Mouse (Mus musculus) embryonic facial prominence, embryonic 15.5 days (tissue): ENCODE results near the gene Men1. TPM values are rescaled to one million over a fixed set of nuclear protein-coding genes. Genes with fewer than 3 reads are reported as not detected.

Experiments
- ATAC-seq: fragments of 200-750 bp; cut with Nextera tagmentation; 2 replicates; pipeline ENCODE4 v1.8.0; 2017; ENCODE audit warnings: low read depth, moderate TSS enrichment; ENCODE audit not compliant: insufficient number of reproducible peaks, low FRiP score, low TSS enrichment
- H3K27ac ChIP-seq: fragments of 300-500 bp; sonication (generic); replicated peaks from 2 replicates; pipeline ENCODE4 v1.5.1; 2015; ENCODE audit warnings: mild to moderate bottlenecking, inconsistent platforms
- H3K27me3 ChIP-seq: fragments of 300-500 bp; sonication (generic); 2 replicates; pipeline ENCODE4 v1.6.1; 2015; ENCODE audit warnings: inconsistent platforms
- H3K36me3 ChIP-seq: fragments of 300-500 bp; sonication (generic); 2 replicates; pipeline ENCODE4 v1.6.1; 2015; ENCODE audit warnings: mild to moderate bottlenecking, inconsistent platforms
- H3K4me1 ChIP-seq: fragments of 300-500 bp; sonication (generic); 2 replicates; pipeline ENCODE4 v1.6.1; 2015; ENCODE audit warnings: inconsistent platforms
- H3K4me2 ChIP-seq: fragments of 300-500 bp; sonication (generic); replicated peaks from 2 replicates; pipeline ENCODE4 v1.6.1; 2015; ENCODE audit warnings: mild to moderate bottlenecking, inconsistent platforms
- H3K4me3 ChIP-seq: fragments of 300-500 bp; sonication (generic); replicated peaks from 2 replicates; pipeline ENCODE4 v1.5.1; 2015; ENCODE audit warnings: mild to moderate bottlenecking, inconsistent platforms
- H3K9ac ChIP-seq: fragments of 300-500 bp; sonication (generic); 2 replicates; pipeline ENCODE4 v1.6.1; 2015; ENCODE audit warnings: inconsistent platforms
- H3K9me3 ChIP-seq: fragments of 300-500 bp; sonication (generic); replicated peaks from 2 replicates; pipeline ENCODE4 v1.6.1; 2016; ENCODE audit warnings: inconsistent platforms
- WGBS: fragments of 180-500 bp; shearing (Covaris S2); methylation state at CpG from one replicate; pipeline ENCODE4 v1.1.7; 2015; 5-methylcytosine and 5-hydroxymethylcytosine counted together
- microRNA-seq: library from miRNA; unstranded; fragments of <30 nt; microRNA quantifications from one replicate; pipeline ENCODE4, GENCODE M21; 2016; ENCODE audit warnings: borderline number of aligned reads
- polyA plus RNA-seq: library from polyadenylated mRNA; unstranded; fragments of >200 nt; fragmentation: Nextera tagmentation; extraction: Ambion mirVana; gene quantifications from 2 replicates; pipeline ENCODE4 v1.2.1, GENCODE M21; 2015

Gene Men1
- polyA plus RNA-seq, 1 experiment from 2014 or later = 91.7 TPM

DNA sequence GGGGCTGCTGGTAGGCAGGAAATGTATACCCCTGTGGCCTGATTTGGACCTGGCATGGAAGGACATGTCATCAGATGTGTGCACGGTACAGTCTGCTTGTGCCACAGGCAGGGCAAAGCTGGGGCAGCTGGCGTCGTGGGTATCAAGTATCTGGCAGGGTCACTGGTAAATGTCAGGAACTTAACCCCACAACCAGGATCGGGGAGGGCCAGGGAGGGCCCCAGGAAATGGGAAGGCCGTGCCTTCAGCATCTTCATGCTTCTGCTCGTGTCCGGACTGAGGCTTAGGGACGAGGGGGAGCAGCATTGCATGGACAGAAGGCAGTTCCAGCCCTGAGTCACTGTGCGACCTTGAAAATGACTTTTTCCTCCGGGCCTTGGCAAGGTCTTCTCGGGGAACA, 50.2 kb downstream of the Men1 start:
- H3K27me3 ChIP-seq = 0 out of 2 replicates have a peak, but pooled peaks cover 4% of the 10 kb centered on the region
- ATAC-seq = no peak
- WGBS = 56% methylated on average over 11 of the region's 11 CpGs
- 0 out of 2 replicates have a peak overlapping the region, but pooled peaks have one; percentile 1 for H3K4me3 ChIP-seq
- H3K36me3 ChIP-seq = no peaks in the 10 kb centered on the region
- H3K4me2 ChIP-seq = 0 out of 2 replicates have a peak overlapping the region, but pooled peaks have one; percentile 3
- H3K9ac ChIP-seq = no peak overlapping the region
- no peaks in the 10 kb centered on the region for H3K9me3 ChIP-seq
- H3K4me1 ChIP-seq = peaks cover 33% of the 10 kb centered on the region
- H3K27ac ChIP-seq = no peak overlapping the region

DNA sequence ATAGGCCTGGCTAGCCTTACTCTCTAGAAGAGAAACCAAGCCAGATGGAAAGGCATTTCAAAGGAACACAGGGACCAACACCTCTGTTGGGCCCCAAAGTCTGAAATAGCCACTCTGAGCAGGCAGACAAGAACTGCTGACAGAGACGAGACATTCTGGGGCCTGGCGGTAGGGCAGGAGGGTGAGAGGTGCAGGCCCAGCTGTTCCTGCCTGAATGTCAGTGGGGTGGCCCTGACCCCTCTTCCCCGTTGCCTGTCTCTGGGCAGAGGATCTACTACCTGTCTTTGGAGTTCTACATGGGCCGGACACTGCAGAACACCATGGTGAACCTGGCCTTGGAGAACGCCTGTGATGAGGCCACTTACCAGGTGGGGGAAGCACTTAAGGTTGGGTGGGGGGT, 50.6 kb downstream of the Men1 start:
- ATAC-seq = no peak
- Histone ChIP-seq H3K4me1 (peaks cover 33% of the 10 kb centered on the region), H3K9me3 (no peaks in the 10 kb centered on the region), H3K4me2 (0 out of 2 replicates have a peak overlapping the region, but pooled peaks have one; percentile 3), H3K9ac (no peak overlapping the region), H3K4me3 (no peak overlapping the region), H3K27ac (no peak overlapping the region), H3K36me3 (no peaks in the 10 kb centered on the region), H3K27me3 (0 out of 2 replicates have a peak, but pooled peaks cover 4% of the 10 kb centered on the region)
- 79% methylated on average over 5 of the region's 5 CpGs for WGBS

DNA sequence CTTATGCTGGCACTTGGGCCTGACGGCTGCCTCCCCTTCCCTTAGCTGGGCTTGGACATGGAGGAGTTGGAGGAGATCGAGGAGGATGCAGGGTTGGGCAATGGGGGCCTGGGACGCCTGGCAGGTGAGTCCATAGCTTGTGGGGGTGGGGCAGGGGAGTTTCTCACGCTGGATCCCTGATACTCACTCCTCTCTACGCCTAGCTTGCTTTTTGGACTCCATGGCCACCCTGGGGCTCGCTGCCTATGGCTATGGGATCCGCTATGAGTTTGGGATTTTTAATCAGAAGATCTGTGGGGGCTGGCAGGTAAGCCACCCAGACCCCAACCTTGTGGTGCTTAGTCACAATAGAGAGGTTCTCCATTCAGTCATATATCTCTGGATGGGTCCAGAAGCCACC, 51.0 kb downstream of the Men1 start:
- H3K4me2 ChIP-seq = no peak overlapping the region
- no peak for ATAC-seq
- 0 out of 2 replicates have a peak, but pooled peaks cover 4% of the 10 kb centered on the region for H3K27me3 ChIP-seq
- H3K9ac ChIP-seq = no peak overlapping the region
- no peak overlapping the region for H3K27ac ChIP-seq
- no peaks in the 10 kb centered on the region for H3K36me3 ChIP-seq
- H3K4me3 ChIP-seq = no peak overlapping the region
- peaks cover 33% of the 10 kb centered on the region for H3K4me1 ChIP-seq
- WGBS = 76% methylated on average over 7 of the region's 7 CpGs
- H3K9me3 ChIP-seq = no peaks in the 10 kb centered on the region

DNA sequence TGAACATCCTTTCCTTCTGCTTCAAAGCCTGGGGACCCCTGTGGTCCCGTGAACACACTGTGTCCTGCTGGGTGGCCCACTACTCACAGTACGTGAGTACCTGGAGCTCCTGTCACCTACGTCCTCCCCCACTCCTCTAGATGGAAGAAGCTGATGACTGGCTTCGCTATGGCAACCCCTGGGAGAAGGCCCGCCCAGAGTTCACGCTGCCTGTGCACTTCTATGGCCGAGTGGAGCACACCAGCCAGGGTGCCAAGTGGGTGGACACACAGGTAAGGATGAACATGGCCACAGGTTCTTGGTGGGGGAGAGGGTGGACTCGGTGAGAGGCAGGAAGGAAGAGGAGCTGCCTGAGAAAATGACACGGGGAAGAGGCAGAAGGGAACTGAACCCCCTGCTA, 51.5 kb downstream of the Men1 start:
- H3K9me3 ChIP-seq = no peaks in the 10 kb centered on the region
- H3K27me3 ChIP-seq = 0 out of 2 replicates have a peak, but pooled peaks cover 4% of the 10 kb centered on the region
- H3K4me2 ChIP-seq = no peak overlapping the region
- H3K9ac ChIP-seq = no peak overlapping the region
- no peaks in the 10 kb centered on the region for H3K36me3 ChIP-seq
- H3K4me1 ChIP-seq = peaks cover 33% of the 10 kb centered on the region
- ATAC-seq = no peak
- WGBS = 67% methylated on average over 9 of the region's 9 CpGs
- H3K27ac ChIP-seq = no peak overlapping the region
- no peak overlapping the region for H3K4me3 ChIP-seq

DNA sequence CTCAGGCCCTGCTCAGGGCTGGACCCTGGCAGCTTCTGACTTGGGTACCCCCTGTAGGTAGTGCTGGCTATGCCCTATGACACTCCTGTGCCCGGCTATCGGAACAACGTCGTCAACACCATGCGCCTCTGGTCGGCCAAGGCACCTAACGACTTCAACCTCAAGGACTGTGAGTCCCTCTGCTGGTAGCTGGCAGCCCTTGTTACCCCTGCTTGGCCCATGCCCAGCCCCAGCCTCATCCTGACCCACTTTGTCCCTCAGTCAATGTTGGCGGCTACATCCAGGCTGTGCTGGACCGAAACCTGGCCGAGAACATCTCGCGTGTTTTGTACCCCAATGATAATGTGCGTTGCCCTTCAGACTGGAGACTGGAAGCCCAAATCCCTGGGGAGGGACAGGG, 53.2 kb downstream of the Men1 start:
- Histone ChIP-seq H3K4me3 (no peak overlapping the region), H3K27me3 (0 out of 2 replicates have a peak, but pooled peaks cover 4% of the 10 kb centered on the region), H3K36me3 (no peaks in the 10 kb centered on the region), H3K4me2 (no peak overlapping the region), H3K4me1 (peaks cover 33% of the 10 kb centered on the region), H3K9me3 (no peaks in the 10 kb centered on the region), H3K27ac (no peak overlapping the region), H3K9ac (no peak overlapping the region)
- 88% methylated on average over 13 of the region's 13 CpGs for WGBS
- no peak for ATAC-seq

GRCm38 (mm10) chr19:6389803-6390202, 55.0 kb downstream of the Men1 start:
- Histone ChIP-seq H3K4me1 (peaks cover 18% of the 10 kb centered on the region), H3K4me2 (peak overlapping the region; percentile 42), H3K9ac (no peak overlapping the region), H3K36me3 (no peaks in the 10 kb centered on the region), H3K27me3 (0 out of 2 replicates have a peak, but pooled peaks cover 4% of the 10 kb centered on the region), H3K27ac (no peak overlapping the region), H3K9me3 (no peaks in the 10 kb centered on the region), H3K4me3 (peak overlapping the region; percentile 29)
- 3% methylated on average over 16 of the region's 16 CpGs for WGBS
- 0 out of 2 replicates have a peak, but pooled peaks have one; percentile 13 for ATAC-seq

GRCm38 (mm10) chr19:6390251-6390650, 55.5 kb downstream of the Men1 start:
- 0 out of 2 replicates have a peak overlapping the region, but pooled peaks have one; percentile 42 for H3K4me2 ChIP-seq
- peaks cover 13% of the 10 kb centered on the region for H3K4me1 ChIP-seq
- no peak overlapping the region for H3K4me3 ChIP-seq
- WGBS = 53% methylated on average over 6 of the region's 6 CpGs
- H3K27ac ChIP-seq = no peak overlapping the region
- no peak for ATAC-seq
- 0 out of 2 replicates have a peak, but pooled peaks cover 4% of the 10 kb centered on the region for H3K27me3 ChIP-seq
- no peaks in the 10 kb centered on the region for H3K9me3 ChIP-seq
- no peaks in the 10 kb centered on the region for H3K36me3 ChIP-seq
- no peak overlapping the region for H3K9ac ChIP-seq

Small RNA genes lying within 50 kb of the gene (microRNA-seq; reads per million reads assigned to microRNA genes)
- gene Mir6989 = not detected

Other genes starting within 250 kb of the Men1 start
- 27.7 and 29.0 TPM in 2 replicates for gene Cdca5, start 250.0 kb upstream of the Men1 start, polyA plus RNA-seq
- not detected in 2 replicates for gene AC131692.1, start 240.6 kb upstream of the Men1 start, polyA plus RNA-seq
- gene Naaladl1, start 229.2 kb upstream of the Men1 start, polyA plus RNA-seq = 0.25 TPM in 2 replicates
- 48.4 and 48.6 TPM in 2 replicates for gene Sac3d1, start 216.3 kb upstream of the Men1 start, polyA plus RNA-seq
- 37.9 and 38.5 TPM in 2 replicates for gene Snx15, start 206.7 kb upstream of the Men1 start, polyA plus RNA-seq
- gene Batf2, start 194.0 kb upstream of the Men1 start, polyA plus RNA-seq = 0.19 and 0.39 TPM in 2 replicates
- 98.5 and 100 TPM in 2 replicates for gene Arl2, start 193.4 kb upstream of the Men1 start, polyA plus RNA-seq
- gene Majin, start 150.6 kb upstream of the Men1 start, polyA plus RNA-seq = 0.11 and 0.13 TPM in 2 replicates
- 2.5 and 3.3 TPM in 2 replicates for gene Gpha2, start 108.6 kb upstream of the Men1 start, polyA plus RNA-seq
- gene Ppp2r5b, start 99.1 kb upstream of the Men1 start, polyA plus RNA-seq = 39.2 and 39.7 TPM in 2 replicates
- 10.3 and 11.0 TPM in 2 replicates for gene Atg2a, start 93.3 kb upstream of the Men1 start, polyA plus RNA-seq
- 77.2 and 83.5 TPM in 2 replicates for gene Ehd1, start 58.3 kb upstream of the Men1 start, polyA plus RNA-seq
- 1.5 and 2.5 TPM in 2 replicates for gene Cdc42bpg, start 28.5 kb upstream of the Men1 start, polyA plus RNA-seq
- 15.6 and 16.7 TPM in 2 replicates for gene Map4k2, start 6.2 kb downstream of the Men1 start, polyA plus RNA-seq
- gene Sf1, start 28.7 kb downstream of the Men1 start, polyA plus RNA-seq = 132 and 145 TPM in 2 replicates
- 35.6 and 38.9 TPM in 2 replicates for gene Pygm, start 49.4 kb downstream of the Men1 start, polyA plus RNA-seq
- gene Rasgrp2, start 64.4 kb downstream of the Men1 start, polyA plus RNA-seq = 39.9 and 45.0 TPM in 2 replicates
- 1.7 and 1.8 TPM in 2 replicates for gene Nrxn2, start 83.8 kb downstream of the Men1 start, polyA plus RNA-seq
- not detected in 2 replicates for gene Slc22a12, start 208.1 kb downstream of the Men1 start, polyA plus RNA-seq